Mouse (Mus musculus): ENCODE data around the gene Clec2l. TPM values are rescaled to one million over a fixed set of nuclear protein-coding genes. Genes with fewer than 3 reads are reported as not detected.

The Clec2l gene
- polyA plus RNA-seq, 2 experiments: 6.3 to 16.1 TPM

GRCm38 (mm10) chr6:38702810-38703399 is 40.0 kb downstream of the Clec2l start:
- WGBS: 43% methylated on average over 6 of the region's 6 CpGs
- ATAC-seq (ENCODE audit: low FRiP score, low read depth) (no peak), DNase-seq (ENCODE audit: low spot score) (no peak)
- Histone ChIP-seq H3K36me3 (ENCODE audit: control insufficient read depth, insufficient read depth, low read length) (peaks cover 70% of the 10 kb centered on the region), H3K27ac (replicated peaks; ENCODE audit: low read depth, low read length) (no peak overlapping the region), H3K4me1 (ENCODE audit: control insufficient read depth, insufficient read depth, low read length) (no peaks in the 10 kb centered on the region), H3K9me3 (ENCODE audit: control insufficient read depth, low read length) (no peaks in the 10 kb centered on the region), H3K27me3 (ENCODE audit: control insufficient read depth, insufficient read depth, low read length) (no peaks in the 10 kb centered on the region), H3K9ac (ENCODE audit: low read depth, low read length, severe bottlenecking) (no peak overlapping the region), H3K4me3 (replicated peaks; ENCODE audit: low read length) (no peak overlapping the region), H3K4me2 (replicated peaks; ENCODE audit: low read depth, low read length, severe bottlenecking) (no peak overlapping the region)
- TF ChIP-seq POLR2A (IDR thresholded peaks at IDR 0.05; ENCODE audit: borderline replicate concordance, extremely low read depth, insufficient read depth, insufficient read length): no peak

- no peak overlapping the region for H3K9ac ChIP-seq (ENCODE audit: low read depth, low read length, severe bottlenecking)
These were observed 40.7 kb downstream of the Clec2l start for GRCm38 (mm10) chr6:38703526-38703925.

GRCm38 (mm10) chr6:38704264-38704984 is 41.6 kb downstream of the Clec2l start:
- no peak overlapping the region for H3K4me3 ChIP-seq (replicated peaks; ENCODE audit: low read length)
- peaks cover 60% of the 10 kb centered on the region for H3K36me3 ChIP-seq (ENCODE audit: control insufficient read depth, insufficient read depth, low read length)
- no peak for ATAC-seq (ENCODE audit: low FRiP score, low read depth)
- H3K4me1 ChIP-seq (ENCODE audit: control insufficient read depth, insufficient read depth, low read length): no peaks in the 10 kb centered on the region
- no peaks in the 10 kb centered on the region for H3K27me3 ChIP-seq (ENCODE audit: control insufficient read depth, insufficient read depth, low read length)
- 71% methylated on average over 7 of the region's 7 CpGs for WGBS
- no peaks in the 10 kb centered on the region for H3K9me3 ChIP-seq (ENCODE audit: control insufficient read depth, low read length)
- no peak for DNase-seq (ENCODE audit: low spot score)
- H3K9ac ChIP-seq (ENCODE audit: low read depth, low read length, severe bottlenecking): no peak overlapping the region
- H3K4me2 ChIP-seq (replicated peaks; ENCODE audit: low read depth, low read length, severe bottlenecking): no peak overlapping the region
- H3K27ac ChIP-seq (replicated peaks; ENCODE audit: low read depth, low read length): no peak overlapping the region
- no peak for TF ChIP-seq POLR2A (IDR thresholded peaks at IDR 0.05; ENCODE audit: borderline replicate concordance, extremely low read depth, insufficient read depth, insufficient read length)

More at GRCm38 (mm10) chr6:38703526-38703925, 40.7 kb downstream of the Clec2l start:
- H3K9me3 ChIP-seq (ENCODE audit: control insufficient read depth, low read length): no peaks in the 10 kb centered on the region
- TF ChIP-seq POLR2A (IDR thresholded peaks at IDR 0.05; ENCODE audit: borderline replicate concordance, extremely low read depth, insufficient read depth, insufficient read length): no peak
- no peaks in the 10 kb centered on the region for H3K4me1 ChIP-seq (ENCODE audit: control insufficient read depth, insufficient read depth, low read length)
- DNase-seq (ENCODE audit: low spot score) (no peak), ATAC-seq (ENCODE audit: low FRiP score, low read depth) (no peak)
- no peak overlapping the region for H3K4me3 ChIP-seq (replicated peaks; ENCODE audit: low read length)
- no peaks in the 10 kb centered on the region for H3K27me3 ChIP-seq (ENCODE audit: control insufficient read depth, insufficient read depth, low read length)
- H3K36me3 ChIP-seq (ENCODE audit: control insufficient read depth, insufficient read depth, low read length): peaks cover 64% of the 10 kb centered on the region
- 84% methylated on average over 6 of the region's 6 CpGs for WGBS
- H3K4me2 ChIP-seq (replicated peaks; ENCODE audit: low read depth, low read length, severe bottlenecking): no peak overlapping the region
- H3K27ac ChIP-seq (replicated peaks; ENCODE audit: low read depth, low read length): no peak overlapping the region

GRCm38 (mm10) chr6:38710449-38710848 is 47.6 kb downstream of the Clec2l start:
- Histone ChIP-seq H3K4me1 (ENCODE audit: control insufficient read depth, insufficient read depth, low read length) (no peaks in the 10 kb centered on the region), H3K36me3 (ENCODE audit: control insufficient read depth, insufficient read depth, low read length) (peaks cover 71% of the 10 kb centered on the region), H3K27ac (replicated peaks; ENCODE audit: low read depth, low read length) (no peak overlapping the region), H3K9ac (ENCODE audit: low read depth, low read length, severe bottlenecking) (no peak overlapping the region), H3K4me3 (replicated peaks; ENCODE audit: low read length) (no peak overlapping the region), H3K27me3 (ENCODE audit: control insufficient read depth, insufficient read depth, low read length) (no peaks in the 10 kb centered on the region), H3K4me2 (replicated peaks; ENCODE audit: low read depth, low read length, severe bottlenecking) (no peak overlapping the region), H3K9me3 (ENCODE audit: control insufficient read depth, low read length) (no peaks in the 10 kb centered on the region)
- DNase-seq (ENCODE audit: low spot score) (no peak), ATAC-seq (ENCODE audit: low FRiP score, low read depth) (no peak)
- no peak for TF ChIP-seq POLR2A (IDR thresholded peaks at IDR 0.05; ENCODE audit: borderline replicate concordance, extremely low read depth, insufficient read depth, insufficient read length)
- 88% methylated on average over 3 of the region's 3 CpGs for WGBS

GRCm38 (mm10) chr6:38713957-38714898 is 51.4 kb downstream of the Clec2l start:
- ATAC-seq (ENCODE audit: low FRiP score, low read depth): no peak
- Histone ChIP-seq H3K27me3 (ENCODE audit: control insufficient read depth, insufficient read depth, low read length) (no peaks in the 10 kb centered on the region), H3K4me3 (replicated peaks; ENCODE audit: low read length) (no peak overlapping the region), H3K4me1 (ENCODE audit: control insufficient read depth, insufficient read depth, low read length) (no peaks in the 10 kb centered on the region), H3K36me3 (ENCODE audit: control insufficient read depth, insufficient read depth, low read length) (peaks cover 88% of the 10 kb centered on the region), H3K9me3 (ENCODE audit: control insufficient read depth, low read length) (no peaks in the 10 kb centered on the region), H3K9ac (ENCODE audit: low read depth, low read length, severe bottlenecking) (no peak overlapping the region), H3K4me2 (replicated peaks; ENCODE audit: low read depth, low read length, severe bottlenecking) (no peak overlapping the region), H3K27ac (replicated peaks; ENCODE audit: low read depth, low read length) (no peak overlapping the region)
- 85% methylated on average over 19 of the region's 19 CpGs for WGBS
- TF ChIP-seq POLR2A (IDR thresholded peaks at IDR 0.05; ENCODE audit: borderline replicate concordance, extremely low read depth, insufficient read depth, insufficient read length): no peak
- no peak for DNase-seq (ENCODE audit: low spot score)

All from limb, embryonic 14.5 days (tissue).